ENCODE assay signal across 9 mouse cellular contexts in the genomic region with DNA sequence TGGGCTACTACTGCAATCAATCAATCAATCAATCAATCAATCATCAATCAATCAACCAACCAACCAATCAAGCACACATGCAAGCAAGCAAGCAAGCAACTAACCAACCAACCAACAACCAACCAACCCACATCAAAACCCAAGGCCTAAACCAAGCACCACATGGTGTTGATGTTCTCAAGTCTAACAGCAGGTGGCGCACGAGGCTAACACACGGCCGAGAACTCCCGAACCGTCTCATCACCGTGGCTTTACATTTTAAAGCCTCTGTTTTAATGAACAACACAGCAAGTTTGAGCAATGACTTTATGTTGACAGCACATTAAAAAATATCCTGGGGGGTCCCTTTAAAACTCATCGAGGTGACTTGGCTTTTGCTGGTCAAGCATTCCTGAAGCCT.
DNase-seq lines count a peak whose midpoint lies in the region; ATAC-seq and TF ChIP-seq lines count a peak whose summit lies in the region.
"Had no signal": no experiment of that assay in that cellular context is flagged by ENCODE, and none has a peak within 500 bp of the region (broad histone marks: within the 10 kb centered on the region; RNA-seq: fewer than 3 reads in every experiment).

No protein-coding gene starts in this region.

- no peak for TF ChIP-seq POLR2A in MEL (IDR thresholded peaks at IDR 0.05; ENCODE audit: control insufficient read depth in 1 of 2, insufficient read depth in 1 of 2, low read depth in 1 of 2, low read length in 2 of 2, poor library complexity in 1 of 2)

- peak; percentile 75 for ATAC-seq in forebrain, embryonic 14.5 days

- no peak overlapping the region; a peak in 1 of 4 replicates for H3K4me3 ChIP-seq in MEL (ENCODE audit: control insufficient read depth in 1 of 2, insufficient read depth in 1 of 2, low read depth in 2 of 2, low read length in 2 of 2)
- no peak overlapping the region for H3K4me3 ChIP-seq in forebrain, embryonic 14.5 days (ENCODE audit: low read depth, low read length)
- no peak overlapping the region for H3K4me3 ChIP-seq in hindbrain, embryonic 10.5 days
- H3K4me3 ChIP-seq: limb, embryonic 15.5 days had no signal

- peak; percentile 84 for DNase-seq in MEL (ENCODE audit: low read depth, low spot score)
- DNase-seq in c-Kit-positive CD71-positive TER-119-positive erythroid progenitor cells, embryonic 14.5 days (ENCODE audit: low spot score): peak; percentile 68
- peak; percentile 91 for DNase-seq in forebrain, embryonic 14.5 days (ENCODE audit: low spot score)
- peak; percentile 79 for DNase-seq in hindbrain, embryonic 10.5 days (ENCODE audit: low spot score)
- DNase-seq in layer of hippocampus, adult 8-10 months (ENCODE audit: low spot score in 2 of 2): peak; percentile 37 to 83
- peak; percentile 70 for DNase-seq in lung, postnatal 25 days (ENCODE audit: low spot score)
- DNase-seq in retina, postnatal 1 day: peak; percentile 85
- DNase-seq in thymus, postnatal 36 days: peak; percentile 63 to 73

- H3K9ac ChIP-seq in MEL (ENCODE audit: control insufficient read depth, low read depth, low read length, poor library complexity, severe bottlenecking): 0 out of 2 replicates have a peak overlapping the region, but pooled peaks have one; percentile 33
- no peak overlapping the region for H3K9ac ChIP-seq in forebrain, embryonic 14.5 days (ENCODE audit: low read length)
- H3K9ac ChIP-seq: limb, embryonic 15.5 days had no signal

- no peak for TF ChIP-seq EP300 in MEL (IDR thresholded peaks at IDR 0.05; ENCODE audit: low read depth in 1 of 2, low read length in 2 of 2)

- no peaks in the 10 kb centered on the region for H3K36me3 ChIP-seq in MEL (ENCODE audit: control insufficient read depth in 1 of 2, insufficient read depth in 2 of 2, low read length in 2 of 2)
- H3K36me3 ChIP-seq in forebrain, embryonic 14.5 days (ENCODE audit: control insufficient read depth, insufficient read depth, low read length): no peaks in the 10 kb centered on the region
- no peaks in the 10 kb centered on the region for H3K36me3 ChIP-seq in hindbrain, embryonic 10.5 days
- H3K36me3 ChIP-seq: limb, embryonic 15.5 days had no signal

- H3K27me3 ChIP-seq in MEL (ENCODE audit: control insufficient read depth in 1 of 2, insufficient read depth in 2 of 2, low read length in 2 of 2): no peaks in the 10 kb centered on the region
- H3K27me3 ChIP-seq in forebrain, embryonic 14.5 days (replicated peaks; ENCODE audit: control insufficient read depth, insufficient read depth, low read length): no peaks in the 10 kb centered on the region
- no peaks in the 10 kb centered on the region for H3K27me3 ChIP-seq in hindbrain, embryonic 10.5 days (ENCODE audit: insufficient read depth, poor library complexity, severe bottlenecking)
- H3K27me3 ChIP-seq: limb, embryonic 15.5 days had no signal

- no peaks in the 10 kb centered on the region for H3K4me1 ChIP-seq in MEL (ENCODE audit: control insufficient read depth in 1 of 2, insufficient read depth in 2 of 2, low read length in 2 of 2)
- no peaks in the 10 kb centered on the region for H3K4me1 ChIP-seq in forebrain, embryonic 14.5 days (ENCODE audit: control insufficient read depth, insufficient read depth, low read length)
- no peaks in the 10 kb centered on the region; the same call in 1 of the 2 replicates for H3K4me1 ChIP-seq in hindbrain, embryonic 10.5 days (replicated peaks)

- WGBS in forebrain, embryonic 14.5 days: 1% methylated on average over 8 of the region's 8 CpGs
- WGBS in hindbrain, embryonic 10.5 days: 1% methylated on average over 8 of the region's 8 CpGs

- H3K79me2 ChIP-seq in MEL (ENCODE audit: control insufficient read depth, insufficient read depth, low read length, poor library complexity): no peaks in the 10 kb centered on the region

- no peak overlapping the region for H3K4me2 ChIP-seq in forebrain, embryonic 14.5 days (ENCODE audit: low read length)
- H3K4me2 ChIP-seq: limb, embryonic 15.5 days had no signal

- no peaks in the 10 kb centered on the region for H3K9me3 ChIP-seq in MEL (replicated peaks; ENCODE audit: insufficient read depth, low read length)
- H3K9me3 ChIP-seq in forebrain, embryonic 14.5 days (replicated peaks; ENCODE audit: control insufficient read depth, low read length): no peaks in the 10 kb centered on the region
- H3K9me3 ChIP-seq in hindbrain, embryonic 10.5 days: no peaks in the 10 kb centered on the region
- H3K9me3 ChIP-seq: limb, embryonic 15.5 days had no signal

- TF ChIP-seq CTCF in MEL (IDR thresholded peaks at IDR 0.05 in 2 of 3, conservative IDR thresholded peaks at IDR 0.05 in 1 of 3; ENCODE audit: control insufficient read depth in 1 of 3, insufficient read depth in 1 of 3, low read depth in 2 of 3, low read length in 3 of 3, poor library complexity in 1 of 3, severe bottlenecking in 1 of 3): peak; percentile 48 to 60 (median 54); a peak in 5 of 6 replicates

- TF ChIP-seq RAD21 in MEL (IDR thresholded peaks at IDR 0.05; ENCODE audit: low read depth, low read length): peak; percentile 67

- H3K27ac ChIP-seq in MEL (ENCODE audit: control insufficient read depth, low read depth, low read length): no peak overlapping the region
- no peak overlapping the region for H3K27ac ChIP-seq in forebrain, embryonic 14.5 days (ENCODE audit: low read depth, low read length)
- H3K27ac ChIP-seq in hindbrain, embryonic 10.5 days: no peak overlapping the region
- H3K27ac ChIP-seq: limb, embryonic 15.5 days had no signal

TF ChIP-seq in MEL, 35 proteins besides CTCF, POLR2A, EP300 and RAD21:
- TF ChIP-seq ZC3H11A (IDR thresholded peaks at IDR 0.05; ENCODE audit: low read depth, low read length) (peak; percentile 66), MYC (IDR thresholded peaks at IDR 0.05; ENCODE audit: low read depth, low read length) (peak; percentile 60; the same call in 1 of the 2 replicates), MAX (IDR thresholded peaks at IDR 0.05; ENCODE audit: low read length) (peak; percentile 47; the same call in 1 of the 2 replicates), CHD2 (IDR thresholded peaks at IDR 0.05; ENCODE audit: low read length) (no peak), SMC3 (IDR thresholded peaks at IDR 0.05; ENCODE audit: low read depth, low read length) (peak; percentile 61), MAFK (IDR thresholded peaks at IDR 0.05; ENCODE audit: borderline replicate concordance, low read depth, low read length) (no peak)
TF ChIP-seq in MEL: peak in this region for 4.
